ENCODE assay signal across 10 mouse cellular contexts in genomic region chr9:50495405-50496150, GRCm38 (mm10). TPM values are rescaled to one million over a fixed set of nuclear protein-coding genes. Genes with fewer than 3 reads are reported as not detected.
DNase-seq lines count a peak whose midpoint lies in the region; ATAC-seq and TF ChIP-seq lines count a peak whose summit lies in the region.
"Had no signal": no experiment of that assay in that cellular context is flagged by ENCODE, and none has a peak within 500 bp of the region (broad histone marks: within the 10 kb centered on the region; RNA-seq: fewer than 3 reads in every experiment).

No protein-coding gene starts in this region.

- WGBS in hindbrain, embryonic 13.5 days, result 66% methylated on average over 10 of the region's 10 CpGs
- WGBS in hindbrain, embryonic 11.5 days, result 65% methylated on average over 10 of the region's 10 CpGs
- WGBS in liver, embryonic 16.5 days (ENCODE audit: insufficient replicate concordance), result 54% methylated on average over 10 of the region's 10 CpGs

- H3K4me3 ChIP-seq in hindbrain, embryonic 13.5 days, result no peak overlapping the region
- H3K4me3 ChIP-seq in hindbrain, embryonic 11.5 days (ENCODE audit: low read depth, low read length), result no peak overlapping the region
- peak overlapping the region; percentile 53 for H3K4me3 ChIP-seq in E14TG2a.4 (replicated peaks; ENCODE audit: low read length)
- no peak overlapping the region for H3K4me3 ChIP-seq in liver, embryonic 16.5 days (ENCODE audit: low read depth, low read length)
- no peak overlapping the region for H3K4me3 ChIP-seq in gastrocnemius, adult 2 months
- H3K4me3 ChIP-seq: limb, embryonic 15.5 days had no signal

- no peaks in the 10 kb centered on the region for H3K9me3 ChIP-seq in hindbrain, embryonic 13.5 days
- no peaks in the 10 kb centered on the region for H3K9me3 ChIP-seq in hindbrain, embryonic 11.5 days (ENCODE audit: control insufficient read depth, low read length)
- no peaks in the 10 kb centered on the region for H3K9me3 ChIP-seq in E14TG2a.4 (ENCODE audit: low read length)
- no peaks in the 10 kb centered on the region for H3K9me3 ChIP-seq in liver, embryonic 16.5 days (replicated peaks; ENCODE audit: control insufficient read depth, low read length)
- H3K9me3 ChIP-seq: limb, embryonic 15.5 days had no signal

- DNase-seq in hindbrain, embryonic 11.5 days (ENCODE audit: low spot score), result no peak
- DNase-seq in ES-CJ7 (ENCODE audit: low read depth, low spot score), result peak; percentile 34
- no peak for DNase-seq in gastrocnemius, adult 2 months
- no peak for DNase-seq in gastrocnemius, postnatal 36 days
- no peak for DNase-seq in thymus, postnatal 10 days (ENCODE audit: low spot score in 2 of 2)
- DNase-seq: gastrocnemius, postnatal 10 days had no signal

- H3K4me2 ChIP-seq in hindbrain, embryonic 13.5 days, result no peak overlapping the region
- H3K4me2 ChIP-seq in hindbrain, embryonic 11.5 days (replicated peaks; ENCODE audit: low read depth, low read length), result no peak overlapping the region
- 0 out of 2 replicates have a peak overlapping the region, but pooled peaks have one; percentile 18 for H3K4me2 ChIP-seq in liver, embryonic 16.5 days (ENCODE audit: low read depth, low read length)
- H3K4me2 ChIP-seq: limb, embryonic 15.5 days had no signal

- H3K36me3 ChIP-seq in hindbrain, embryonic 13.5 days, result no peaks in the 10 kb centered on the region
- no peaks in the 10 kb centered on the region for H3K36me3 ChIP-seq in hindbrain, embryonic 11.5 days (ENCODE audit: control insufficient read depth, insufficient read depth, low read length)
- H3K36me3 ChIP-seq in E14TG2a.4 (ENCODE audit: insufficient read depth, low read length), result peaks cover 11% of the 10 kb centered on the region; the same call in 1 of the 2 replicates
- no peaks in the 10 kb centered on the region for H3K36me3 ChIP-seq in liver, embryonic 16.5 days (ENCODE audit: control insufficient read depth, insufficient read depth)
- H3K36me3 ChIP-seq: limb, embryonic 15.5 days had no signal

- no peaks in the 10 kb centered on the region for H3K27me3 ChIP-seq in hindbrain, embryonic 13.5 days
- H3K27me3 ChIP-seq in hindbrain, embryonic 11.5 days (ENCODE audit: control insufficient read depth, insufficient read depth, low read length), result no peaks in the 10 kb centered on the region
- H3K27me3 ChIP-seq in E14TG2a.4 (ENCODE audit: insufficient read depth, low read length), result no peaks in the 10 kb centered on the region
- no peaks in the 10 kb centered on the region for H3K27me3 ChIP-seq in liver, embryonic 16.5 days (ENCODE audit: control insufficient read depth, insufficient read depth, low read depth, low read length)
- H3K27me3 ChIP-seq: limb, embryonic 15.5 days had no signal

- intact Hi-C loops in gastrocnemius, adult 2 months (cut with DNase I), result no loop called here
- intact Hi-C loops in gastrocnemius, postnatal 36 days (cut with DNase I), result no loop called here

- TF ChIP-seq CTCF in E14TG2a.4 (conservative IDR thresholded peaks at IDR 0.05; ENCODE audit: low read length), result no peak
- TF ChIP-seq CTCF in gastrocnemius, adult 2 months (IDR thresholded peaks at IDR 0.05), result no peak

- 0 out of 2 replicates have a peak overlapping the region, but pooled peaks have one; percentile 1 for H3K27ac ChIP-seq in hindbrain, embryonic 13.5 days
- no peak overlapping the region for H3K27ac ChIP-seq in hindbrain, embryonic 11.5 days (ENCODE audit: low read depth, low read length)
- no peak overlapping the region for H3K27ac ChIP-seq in liver, embryonic 16.5 days (ENCODE audit: low read length)
- H3K27ac ChIP-seq in gastrocnemius, adult 2 months, result no peak overlapping the region
- H3K27ac ChIP-seq: limb, embryonic 15.5 days had no signal

- ATAC-seq in hindbrain, embryonic 13.5 days (ENCODE audit: low FRiP score), result no peak
- ATAC-seq in hindbrain, embryonic 11.5 days (ENCODE audit: low FRiP score), result no peak
- no peak for ATAC-seq in liver, embryonic 16.5 days (ENCODE audit: low read depth)

- peak overlapping the region; percentile 15; the same call in 1 of the 2 replicates for H3K9ac ChIP-seq in hindbrain, embryonic 13.5 days
- H3K9ac ChIP-seq in hindbrain, embryonic 11.5 days (ENCODE audit: low read depth, low read length), result no peak overlapping the region
- H3K9ac ChIP-seq in liver, embryonic 16.5 days (ENCODE audit: low read depth, low read length), result no peak overlapping the region
- H3K9ac ChIP-seq: limb, embryonic 15.5 days had no signal

- peaks cover 25% of the 10 kb centered on the region for H3K4me1 ChIP-seq in hindbrain, embryonic 13.5 days (replicated peaks)
- no peaks in the 10 kb centered on the region for H3K4me1 ChIP-seq in hindbrain, embryonic 11.5 days (replicated peaks; ENCODE audit: control insufficient read depth, insufficient read depth, low read length)
- peaks cover 57% of the 10 kb centered on the region for H3K4me1 ChIP-seq in E14TG2a.4 (replicated peaks; ENCODE audit: low read depth, low read length)
- H3K4me1 ChIP-seq in liver, embryonic 16.5 days (ENCODE audit: control insufficient read depth, low read depth, low read length), result peaks cover 5% of the 10 kb centered on the region

RNA-seq across cellular contexts. Expression of gene Plet1, which starts 1.3 kb away (rescaled TPM):
- 0.48 and 0.63 TPM in 2 replicates for polyA plus RNA-seq in hindbrain, embryonic 13.5 days (2015; fragmentation: Nextera tagmentation; extraction: Ambion mirVana)
- polyA plus RNA-seq in hindbrain, embryonic 11.5 days (2014; fragmentation: Nextera tagmentation; extraction: Ambion mirVana), result 0.59 and 0.68 TPM in 2 replicates
- polyA plus RNA-seq in liver, embryonic 16.5 days (2015; fragmentation: Nextera tagmentation; extraction: Ambion mirVana), result 0.27 and 0.51 TPM in 2 replicates
- total RNA-seq in gastrocnemius, adult 2 months (2021), result under 1 TPM in 1 of 2 experiments, not detected in 1; 0.36 TPM
- total RNA-seq in gastrocnemius, postnatal 36 days (2021), result not detected
- total RNA-seq: gastrocnemius, postnatal 10 days had no signal

RNA-seq across cellular contexts. Expression of gene Pts, which starts 32.9 kb away (rescaled TPM):
- polyA plus RNA-seq in hindbrain, embryonic 13.5 days (2015; fragmentation: Nextera tagmentation; extraction: Ambion mirVana), result 119 and 128 TPM in 2 replicates
- 92.6 and 98.2 TPM in 2 replicates for polyA plus RNA-seq in hindbrain, embryonic 11.5 days (2014; fragmentation: Nextera tagmentation; extraction: Ambion mirVana)
- polyA plus RNA-seq in liver, embryonic 16.5 days (2015; fragmentation: Nextera tagmentation; extraction: Ambion mirVana), result 30.1 and 30.5 TPM in 2 replicates
- total RNA-seq in gastrocnemius, adult 2 months (2021), result 10 to 100 TPM; 10.4 to 11.9 TPM
- total RNA-seq in gastrocnemius, postnatal 36 days (2021), result 10 to 100 TPM in 1 of 2 experiments, 1 to 10 TPM in 1; 9.5 to 10.0 TPM

RNA-seq across cellular contexts. Expression of gene Il18, which starts 59.0 kb away (rescaled TPM):
- polyA plus RNA-seq in hindbrain, embryonic 13.5 days (2015; fragmentation: Nextera tagmentation; extraction: Ambion mirVana), result 17.3 and 17.9 TPM in 2 replicates
- 5.2 and 8.5 TPM in 2 replicates for polyA plus RNA-seq in hindbrain, embryonic 11.5 days (2014; fragmentation: Nextera tagmentation; extraction: Ambion mirVana)
- 12.0 and 13.3 TPM in 2 replicates for polyA plus RNA-seq in liver, embryonic 16.5 days (2015; fragmentation: Nextera tagmentation; extraction: Ambion mirVana)
- total RNA-seq in gastrocnemius, adult 2 months (2021), result 1 to 10 TPM in 1 of 2 experiments, under 1 TPM in 1; 0.87 to 1.0 TPM
- total RNA-seq in gastrocnemius, postnatal 36 days (2021), result 1 to 10 TPM in 1 of 2 experiments, under 1 TPM in 1; 0.87 to 1.4 TPM

RNA-seq across cellular contexts. Expression of gene Bco2, which starts 59.4 kb away (rescaled TPM):
- 0.30 and 0.35 TPM in 2 replicates for polyA plus RNA-seq in hindbrain, embryonic 13.5 days (2015; fragmentation: Nextera tagmentation; extraction: Ambion mirVana)
- polyA plus RNA-seq in hindbrain, embryonic 11.5 days (2014; fragmentation: Nextera tagmentation; extraction: Ambion mirVana), result 0.14 and 0.20 TPM in 2 replicates
- polyA plus RNA-seq in liver, embryonic 16.5 days (2015; fragmentation: Nextera tagmentation; extraction: Ambion mirVana), result 0.50 and 0.87 TPM in 2 replicates
- total RNA-seq in gastrocnemius, adult 2 months (2021), result under 1 TPM; 0.26 to 0.45 TPM
- total RNA-seq in gastrocnemius, postnatal 36 days (2021), result under 1 TPM in 1 of 2 experiments, not detected in 1; 0.36 TPM
